Mouse (Mus musculus) gastrocnemius, postnatal 14 days (tissue): Measurements from ENCODE around the gene Pars2. TPM values are rescaled to one million over a fixed set of nuclear protein-coding genes. Genes with fewer than 3 reads are reported as not detected.

Experiments used
- DNase-seq: peaks from one replicate; pipeline ENCODE4 v3.0.0; 2021; ENCODE audit warnings: mixed read lengths
- intact Hi-C: fragments of 180-260 bp; cut with DNase I; formaldehyde crosslinking; loops from one replicate; pipeline ENCODE4 v1.15.1; 2025; ENCODE audit warnings: low total_unique reads
- total RNA-seq, 2 experiments: library from RNA; stranded (reverse); gene quantifications; 2 replicates each; pipeline ENCODE4 v1.2.3; 2021

The Pars2 gene
- total RNA-seq, 2 experiments from 2014 or later, result 2.6 to 2.9 TPM

DNA sequence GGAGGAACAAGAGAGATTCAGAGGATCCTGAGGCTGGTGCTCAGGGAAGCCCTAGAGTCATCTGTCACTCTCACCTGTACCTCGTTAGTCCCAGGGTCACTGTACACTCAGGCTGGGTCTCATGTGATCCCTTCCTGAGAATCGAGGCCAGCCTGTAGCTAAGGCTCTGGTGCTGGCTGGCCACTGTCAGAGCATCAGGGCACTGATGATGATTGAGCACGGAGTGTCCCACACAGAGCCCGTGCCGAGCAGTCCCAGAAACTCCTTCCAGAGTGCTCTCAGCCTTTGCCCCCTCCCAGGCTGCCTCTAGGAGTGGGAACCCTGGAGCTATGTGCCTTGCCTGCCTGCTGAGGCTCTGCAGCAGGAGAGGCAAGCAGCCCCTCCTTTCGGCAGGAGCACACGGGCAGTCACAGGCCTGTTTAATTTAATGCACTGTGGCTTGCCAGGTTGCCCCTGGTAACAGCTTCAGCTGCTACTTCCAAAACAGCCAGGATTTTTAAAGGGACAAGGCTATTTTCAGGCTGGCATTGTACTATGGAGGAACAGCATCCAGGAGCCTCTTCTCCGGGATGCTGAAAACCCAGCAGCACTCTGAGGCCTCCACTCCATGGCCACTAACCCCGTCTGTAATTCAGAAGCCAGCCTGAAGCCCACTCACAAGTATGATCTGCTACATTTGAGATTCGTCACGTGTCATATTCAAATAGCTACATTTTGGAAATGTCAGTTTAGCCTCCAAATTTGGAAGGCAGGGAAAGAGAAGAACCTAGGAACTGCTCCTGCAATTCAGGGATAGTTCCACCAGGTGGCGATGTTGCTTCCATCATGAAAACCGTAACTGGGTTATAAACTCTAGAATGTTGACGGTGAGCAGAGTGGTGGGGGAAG is 20.3 kb upstream of the Pars2 start:
- intact Hi-C loops, result loop anchor here (5.0 kb wide), 1 partner anchor 42 kb away; no protein-coding TSS in a partner anchor
- peak; percentile 49 for DNase-seq

DNA sequence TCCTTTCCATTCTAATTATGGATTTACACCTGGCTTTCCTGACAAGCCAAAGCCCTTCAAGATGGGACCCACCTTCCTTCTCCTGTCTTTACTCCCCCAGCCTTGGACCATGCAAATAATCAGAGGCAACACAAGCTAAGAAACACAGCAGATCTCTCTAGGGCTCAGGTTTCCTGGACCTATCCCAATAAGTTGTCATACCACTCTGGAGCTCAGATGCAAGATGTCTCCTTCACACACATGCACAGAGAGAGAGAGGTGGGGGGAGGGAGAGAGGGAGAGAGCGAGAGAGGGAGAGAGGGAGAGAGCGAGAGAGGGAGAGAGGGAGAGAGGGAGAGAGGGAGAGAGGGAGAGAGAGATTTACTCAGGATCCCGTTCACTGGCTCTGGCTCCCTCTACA is 18.6 kb upstream of the Pars2 start:
- intact Hi-C loops, result loop anchor here (5.0 kb wide), 1 partner anchor 40 kb away; no protein-coding TSS in a partner anchor
- DNase-seq, result no peak

DNA sequence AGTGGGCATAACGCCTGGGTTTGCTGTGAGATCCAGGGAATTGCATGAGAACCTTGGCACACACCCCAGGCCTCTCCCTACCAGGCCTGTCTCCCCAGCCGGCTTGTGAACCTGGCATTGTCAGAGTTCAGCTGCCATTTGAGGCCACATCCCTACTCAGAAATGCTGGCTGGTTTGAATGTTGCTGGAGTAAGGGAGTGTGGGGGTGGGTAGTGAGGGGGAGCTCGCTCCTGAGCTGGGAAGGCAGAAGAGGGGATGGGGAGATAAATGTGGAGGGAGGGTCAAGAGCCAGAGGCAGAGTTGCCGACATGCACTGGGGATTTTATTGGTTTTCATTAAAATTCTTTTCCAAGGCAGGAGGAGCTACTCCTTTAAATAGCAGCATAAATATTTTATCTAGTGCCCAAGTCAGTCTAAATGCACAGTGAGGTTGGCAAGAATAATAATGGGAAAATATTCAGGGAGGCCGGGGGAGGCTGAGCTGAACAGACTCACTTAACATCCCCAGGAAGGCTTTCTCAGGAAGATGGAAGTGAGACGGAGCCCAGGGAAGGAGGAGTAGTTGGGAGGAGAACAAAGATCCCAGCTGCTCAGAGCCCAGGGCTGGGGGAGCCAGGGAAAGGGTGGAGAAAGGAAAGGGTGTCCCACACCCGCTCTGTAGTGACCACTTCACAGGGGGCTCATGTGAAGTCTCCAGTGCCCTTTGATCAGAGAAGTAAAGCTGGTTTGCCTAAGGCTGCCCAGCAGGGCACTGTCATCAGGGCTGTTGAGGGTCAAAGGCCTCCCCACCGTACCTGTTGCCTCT is 17.4 kb upstream of the Pars2 start:
- intact Hi-C loops, result loop anchor here (5.0 kb wide), 1 partner anchor 39 kb away; no protein-coding TSS in a partner anchor
- peak; percentile 34 for DNase-seq

DNA sequence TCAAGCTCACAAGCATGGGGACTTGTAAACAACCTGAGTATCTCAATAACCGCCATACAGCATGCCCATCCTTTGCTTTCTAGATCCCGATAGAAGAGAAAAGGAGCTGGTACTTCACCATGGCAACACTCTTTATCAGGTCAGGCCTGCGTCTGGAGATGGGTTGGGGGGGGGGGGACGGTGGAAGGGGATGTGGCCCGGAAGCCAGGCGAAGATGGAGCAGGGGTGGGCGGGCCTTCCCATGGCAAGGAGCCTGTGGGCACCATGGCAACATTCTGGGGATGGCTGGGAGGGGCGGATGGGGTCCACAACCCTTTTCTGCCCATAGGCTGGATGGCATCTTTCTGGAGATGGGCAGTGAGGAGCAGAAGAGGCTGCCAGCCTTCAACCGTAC is 16.8 kb upstream of the Pars2 start:
- DNase-seq, result no peak
- intact Hi-C loops, result loop anchor here (5.0 kb wide), 1 partner anchor 38 kb away; no protein-coding TSS in a partner anchor

DNA sequence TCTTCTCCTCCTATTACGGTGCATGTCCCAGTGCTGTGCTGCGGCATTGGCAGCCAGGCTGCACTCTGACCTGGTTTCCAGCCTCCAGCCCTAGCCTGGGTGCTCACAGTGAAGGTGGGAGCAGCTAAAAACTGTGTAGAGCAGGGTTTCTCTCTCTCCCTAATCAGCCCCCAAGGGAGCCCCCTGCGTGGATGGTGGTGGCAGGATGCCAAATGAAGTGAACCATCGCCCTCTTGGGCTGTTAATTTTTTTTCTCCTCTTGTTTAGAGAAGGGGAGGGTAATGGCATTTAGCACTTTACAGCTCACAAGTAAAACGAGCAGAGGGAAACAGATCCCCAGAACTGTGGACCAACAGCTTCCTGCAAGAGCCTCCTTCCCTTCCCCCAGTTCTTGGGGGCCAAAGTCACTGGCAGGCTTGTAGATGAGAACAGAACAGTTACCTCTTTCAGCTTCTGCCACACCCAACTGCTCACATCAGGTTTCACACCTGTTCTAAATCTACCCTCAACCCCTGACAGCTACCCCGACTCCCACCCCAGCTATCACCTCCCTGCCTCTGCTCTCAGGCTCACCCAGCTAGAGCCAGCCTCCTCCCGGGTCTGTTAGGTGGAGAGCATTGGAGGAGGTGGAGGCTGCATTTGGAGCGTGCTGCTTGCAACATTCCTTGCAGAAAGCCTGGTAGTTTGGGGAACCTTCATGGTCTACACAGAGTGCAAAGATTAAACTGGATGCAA is 7.2 kb upstream of the Pars2 start:
- intact Hi-C loops, result no loop called here

DNA sequence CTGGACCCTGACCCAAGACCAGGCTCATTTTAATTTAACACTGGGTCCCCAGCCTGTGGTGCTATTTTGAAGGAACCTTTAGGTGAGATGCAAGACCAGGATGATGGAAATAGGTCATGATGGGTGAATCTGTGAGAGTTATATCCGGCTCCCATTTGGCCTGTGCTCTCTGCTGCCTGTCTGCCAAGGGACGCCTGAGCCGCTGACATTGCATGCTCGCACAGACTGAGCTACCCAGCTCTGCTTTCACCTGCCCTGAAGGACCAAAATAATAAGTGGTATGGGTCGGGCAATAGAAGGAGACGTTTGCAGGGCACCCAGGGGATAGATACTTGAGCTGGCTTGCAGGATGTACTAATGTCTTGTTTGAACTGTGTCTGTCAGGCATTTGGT is 6.7 kb upstream of the Pars2 start:
- DNase-seq, result peak; percentile 33
- intact Hi-C loops, result no loop called here

More for the DNA sequence above, 7.2 kb upstream of the Pars2 start:
- DNase-seq, result no peak

DNA sequence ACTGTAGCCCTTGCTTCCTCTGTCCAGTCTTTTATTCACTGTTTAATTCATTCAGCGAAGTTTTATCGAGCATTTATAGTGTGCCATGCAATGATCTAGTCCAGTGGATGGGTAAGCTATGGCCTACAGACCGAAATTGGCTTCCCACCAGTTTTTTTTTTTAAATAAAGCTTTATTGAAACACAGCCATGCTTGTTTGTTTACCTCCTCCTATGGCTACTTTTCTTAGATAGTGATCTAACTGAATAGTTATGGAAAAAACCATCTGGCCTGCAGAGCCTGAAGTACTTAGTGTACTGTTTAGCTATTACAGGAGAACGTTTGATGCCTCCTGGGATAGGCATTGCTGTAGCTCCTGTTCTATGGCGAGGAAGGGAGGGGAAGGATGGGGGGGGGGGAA is 5.1 kb upstream of the Pars2 start:
- intact Hi-C loops, result no loop called here
- no peak for DNase-seq

DNA sequence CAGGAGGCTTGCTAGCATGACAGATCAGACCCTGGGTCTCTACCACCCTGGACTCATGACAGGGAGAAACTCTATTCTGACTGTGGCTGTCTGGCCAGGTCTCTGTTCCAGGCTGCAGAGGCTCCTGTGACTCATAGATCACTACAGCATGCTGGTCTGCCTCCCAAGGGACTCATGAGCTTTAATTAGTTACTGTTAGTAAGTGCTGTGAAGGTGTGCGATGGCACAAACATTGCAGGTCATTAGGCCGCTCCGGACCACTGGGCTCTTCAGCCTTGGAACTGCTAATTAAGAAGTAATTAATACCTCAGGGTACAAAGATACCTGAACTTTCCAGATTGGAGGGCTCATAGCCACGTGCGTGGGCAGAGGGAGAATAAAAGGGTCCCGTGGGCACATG is 3.7 kb upstream of the Pars2 start:
- intact Hi-C loops, result no loop called here
- no peak for DNase-seq

DNA sequence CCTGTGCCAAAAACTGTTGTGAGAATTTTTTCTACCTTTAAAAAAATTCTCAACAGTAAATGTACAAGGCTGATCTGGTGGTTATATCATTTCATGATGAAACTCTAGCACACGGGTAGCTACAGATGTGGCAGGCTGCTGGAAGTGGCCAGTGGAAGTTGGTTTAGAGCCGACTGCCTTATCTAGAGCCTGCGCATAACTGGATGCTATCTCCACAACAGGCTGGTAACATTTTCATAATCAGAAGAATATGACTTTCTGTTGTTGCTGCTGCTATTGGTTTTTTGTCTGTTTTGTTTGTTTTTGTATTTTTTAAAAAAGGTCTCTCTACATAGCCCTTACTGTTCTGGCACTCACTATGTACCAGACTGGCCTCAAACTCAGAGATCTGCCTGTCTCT is 1.7 kb downstream of the Pars2 start:
- no peak for DNase-seq
- intact Hi-C loops, result no loop called here

DNA sequence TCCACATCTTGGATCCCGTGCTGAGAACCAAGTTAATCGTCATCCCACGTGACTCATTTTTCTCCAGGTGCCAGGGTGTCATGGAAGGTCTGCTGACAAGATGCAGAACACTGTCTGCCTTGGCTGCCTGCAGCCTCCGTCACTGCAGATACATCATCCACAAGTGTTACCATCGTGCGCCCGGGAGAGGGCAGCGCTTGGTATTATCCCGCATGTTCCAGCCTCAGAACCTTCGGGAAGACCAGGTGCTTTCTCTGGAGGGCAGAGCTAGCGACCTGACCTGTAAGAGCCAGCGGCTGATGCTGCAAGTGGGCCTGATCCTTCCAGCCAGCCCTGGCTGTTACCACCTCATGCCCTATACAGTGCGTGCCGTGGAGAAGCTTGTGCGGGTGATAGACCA is 2.2 kb downstream of the Pars2 start:
- DNase-seq, result no peak
- intact Hi-C loops, result no loop called here

DNA sequence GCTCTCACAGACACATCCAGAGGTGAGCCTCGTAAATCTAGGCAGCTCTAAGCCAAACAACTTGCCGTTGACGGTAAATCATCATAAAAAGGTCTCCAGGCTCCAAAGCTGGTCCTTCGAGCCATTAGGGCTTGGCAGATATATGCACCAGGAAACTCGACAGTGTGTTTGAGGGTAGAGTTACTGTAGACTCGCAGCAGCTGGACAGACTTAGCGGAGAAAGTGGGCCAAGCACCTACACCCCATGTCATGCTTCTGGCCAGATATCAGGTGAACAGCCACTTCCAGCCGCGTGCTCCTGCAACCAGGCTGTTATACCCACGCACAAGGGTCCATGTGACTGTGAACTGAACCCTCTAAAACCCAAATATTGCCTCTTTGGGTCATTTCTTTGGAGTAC is 4.8 kb downstream of the Pars2 start:
- DNase-seq, result peak; percentile 29
- intact Hi-C loops, result no loop called here

DNA sequence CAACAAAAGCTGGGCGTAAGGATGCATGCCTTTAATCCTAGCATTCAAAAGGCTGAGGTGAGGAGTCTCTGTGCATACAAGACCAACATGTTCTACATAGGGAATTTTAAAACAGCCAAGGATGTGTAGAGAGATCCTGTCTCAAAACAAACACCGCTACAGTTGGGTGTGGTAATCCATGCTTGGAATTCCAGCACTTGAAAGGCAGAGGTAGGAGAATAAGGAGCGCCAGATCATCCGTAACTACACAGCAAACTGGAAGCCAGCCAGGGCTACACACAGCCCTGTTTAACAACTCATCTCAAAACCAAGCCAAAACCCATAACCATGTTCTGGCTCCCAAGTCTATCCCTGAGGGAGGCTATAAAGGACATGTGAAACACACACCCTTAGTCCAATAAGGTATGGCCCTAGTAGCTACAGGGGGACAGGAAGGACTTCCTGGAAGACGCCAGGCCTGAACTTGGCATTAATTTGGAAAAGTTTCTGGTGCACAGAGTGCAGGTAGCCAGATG is 13.1 kb downstream of the Pars2 start:
- no peak for DNase-seq
- intact Hi-C loops, result no loop called here

DNA sequence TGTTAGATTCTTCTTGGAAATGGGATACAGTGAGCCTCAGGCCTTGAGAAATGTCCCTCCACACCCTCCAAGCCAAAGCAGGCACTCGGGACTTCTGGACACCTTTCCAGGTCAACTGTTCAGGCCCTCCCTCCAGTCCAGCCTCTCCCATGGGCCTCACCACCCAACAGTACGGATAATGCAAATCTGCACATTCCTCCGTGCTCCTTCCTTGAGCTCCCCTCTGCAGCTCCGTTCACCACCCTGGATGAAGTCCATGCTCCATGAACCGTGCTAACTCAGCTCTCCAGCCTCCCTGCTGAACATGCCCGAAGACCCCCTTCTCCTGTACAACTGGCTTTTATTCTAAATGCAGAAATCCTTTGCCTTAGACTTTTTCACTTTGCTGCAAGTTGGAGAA is 13.8 kb downstream of the Pars2 start:
- intact Hi-C loops, result no loop called here
- DNase-seq, result no peak

DNA sequence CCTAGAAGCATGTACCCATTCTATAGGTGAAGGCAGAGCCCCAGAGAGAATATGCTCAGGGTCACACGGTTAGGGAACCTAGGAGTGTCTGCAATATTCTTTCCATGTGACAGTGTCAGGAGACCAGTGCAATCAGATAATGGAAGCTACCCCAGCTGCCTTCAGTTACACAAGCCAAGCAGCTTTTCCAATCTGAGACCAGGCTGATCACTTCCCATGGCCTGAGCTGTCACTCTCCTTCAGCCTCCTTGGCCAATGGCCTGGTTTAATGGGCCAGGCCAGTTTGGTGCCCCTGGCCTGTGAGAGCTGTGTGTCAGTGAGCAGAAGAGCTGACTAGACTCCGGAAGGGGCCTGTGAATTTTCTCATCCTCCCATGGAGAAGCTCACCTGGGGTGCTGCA is 14.4 kb downstream of the Pars2 start:
- intact Hi-C loops, result no loop called here
- no peak for DNase-seq

DNA sequence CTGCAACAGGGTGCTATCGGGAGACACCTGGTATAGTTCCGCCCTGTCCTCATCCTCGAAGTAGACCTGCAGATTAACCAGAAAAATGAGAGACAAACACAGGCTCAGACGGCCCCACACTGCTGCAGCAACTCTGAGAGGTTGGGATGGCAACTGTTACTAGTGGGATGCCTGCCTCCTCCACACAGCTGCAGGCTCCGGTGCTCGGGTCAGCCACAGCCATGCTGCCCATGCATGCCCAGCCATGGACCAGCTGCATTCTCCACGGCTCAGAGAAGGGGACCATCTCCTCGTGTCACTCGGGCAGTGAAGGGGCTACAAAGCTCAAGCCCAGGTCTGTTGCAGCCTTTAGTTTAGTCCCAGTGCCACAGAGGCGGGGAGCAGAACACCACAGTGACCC is 14.8 kb downstream of the Pars2 start:
- intact Hi-C loops, result no loop called here
- no peak for DNase-seq

DNA sequence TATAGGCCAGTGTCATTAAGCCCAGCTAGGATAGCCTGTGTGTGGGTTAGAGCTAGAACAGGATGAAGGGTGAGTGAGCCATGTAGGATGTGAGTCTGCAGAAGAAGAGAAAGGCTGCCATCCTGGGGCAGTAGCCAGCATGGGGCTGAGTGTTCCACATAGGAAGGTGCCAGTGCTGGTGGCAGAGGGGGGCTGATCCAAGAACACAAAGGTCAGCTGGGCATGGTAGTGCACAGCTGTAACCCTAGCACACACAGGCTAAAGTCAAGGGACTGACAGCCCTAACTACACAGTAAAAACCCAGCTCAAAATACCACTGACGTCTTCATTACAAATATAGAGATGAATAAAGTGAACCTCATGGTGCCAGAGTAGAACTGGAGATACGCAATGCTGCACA is 15.7 kb downstream of the Pars2 start:
- intact Hi-C loops, result no loop called here
- peak; percentile 63 for DNase-seq

DNA sequence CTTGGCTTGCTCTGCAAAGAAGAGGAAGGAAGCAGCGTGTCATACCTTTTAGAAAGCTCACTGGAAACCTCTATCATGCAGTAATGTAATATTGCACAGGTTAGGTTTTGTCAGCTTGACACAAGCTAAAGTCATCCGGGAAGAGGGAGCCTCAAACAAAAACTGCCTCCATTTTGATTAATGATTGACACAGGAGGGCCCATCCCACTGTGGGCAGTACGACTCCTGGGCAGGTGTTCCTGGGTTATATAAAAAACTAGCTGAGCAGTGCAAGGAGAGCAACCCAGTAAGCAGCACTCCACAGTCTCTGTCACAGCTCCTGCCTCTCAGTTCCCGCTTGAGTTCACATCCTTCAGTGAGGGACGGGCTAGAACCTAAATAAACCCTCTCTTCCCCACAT is 25.9 kb downstream of the Pars2 start:
- DNase-seq, result no peak
- intact Hi-C loops, result no loop called here

DNA sequence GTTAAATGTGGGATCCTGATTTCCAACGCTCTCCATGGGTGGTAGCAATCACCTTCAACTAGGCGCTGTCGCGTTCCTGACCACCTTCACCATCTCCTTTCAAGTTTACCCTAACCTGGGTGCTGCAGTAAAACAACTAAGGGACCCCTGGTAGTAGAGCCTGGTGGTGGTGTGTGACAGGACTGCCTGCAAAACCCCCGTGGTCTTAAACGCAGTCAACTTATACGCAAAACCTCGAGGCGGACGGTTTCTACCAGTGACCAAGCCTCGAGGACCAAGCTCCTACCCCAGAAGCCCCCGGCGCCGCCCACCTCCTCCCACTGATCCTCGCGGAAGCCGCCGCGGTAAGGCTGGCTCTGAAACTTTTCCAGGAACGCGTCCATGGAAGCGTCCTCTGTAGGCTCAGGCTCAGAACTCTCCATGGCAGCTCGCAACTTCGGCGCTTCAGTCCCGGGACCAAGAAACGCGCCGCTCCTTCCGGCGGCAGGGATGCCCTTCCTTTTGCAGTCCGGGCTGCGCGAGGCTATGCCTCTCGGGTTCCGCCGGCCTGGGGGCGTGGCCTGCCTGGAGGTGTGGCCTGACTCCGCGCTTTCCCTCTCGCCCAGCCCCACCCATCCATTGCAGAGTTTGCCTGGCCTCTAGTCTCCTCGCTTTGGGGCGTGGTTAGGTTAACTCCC is 27.7 kb downstream of the Pars2 start, which contains the start of gene Ttc4:
Gene Ttc4, minus strand, starts transcription at position 503 of the 677 bp plus-strand sequence.
- DNase-seq, result peak; percentile 92
- intact Hi-C loops, result no loop called here

DNA sequence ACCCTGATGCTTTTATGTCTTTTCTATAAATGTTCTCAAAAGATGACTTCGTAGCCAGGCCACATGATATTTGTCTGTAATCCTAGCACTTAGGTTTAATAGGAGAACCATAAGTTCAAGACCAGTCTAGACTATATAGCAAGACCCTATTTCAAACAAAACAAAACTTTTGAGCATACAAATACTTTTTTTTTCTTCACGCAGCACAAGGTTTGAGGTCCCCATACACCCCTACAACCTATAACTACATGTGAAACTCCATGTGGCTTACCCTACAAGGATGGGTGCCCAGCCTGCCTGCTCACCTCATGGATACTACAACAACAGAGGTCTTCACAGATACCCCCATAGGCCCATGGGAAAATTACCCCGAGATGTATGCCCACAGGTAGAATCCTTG is 28.3 kb downstream of the Pars2 start:
- intact Hi-C loops, result no loop called here
- no peak for DNase-seq
